Mouse (Mus musculus): ENCODE results near the gene Pcgf6. TPM values are rescaled to one million over a fixed set of nuclear protein-coding genes. Genes with fewer than 3 reads are reported as not detected.
"Not testable (repeated sequence)": the region's sequence is repeated elsewhere in the genome, so short reads cannot be mapped to it uniquely, and the experiment has no call there.

Gene Pcgf6
- polyA plus RNA-seq, 1 experiment from 2014 or later: 32.3 TPM

GRCm38 (mm10) chr19:46992329-46992728 is 58.4 kb downstream of the Pcgf6 start:
- not testable (repeated sequence) for H3K4me2 ChIP-seq (ENCODE audit: low read length); H3K4me1 ChIP-seq (replicated peaks; ENCODE audit: control insufficient read depth, insufficient read depth, low read length); ATAC-seq; H3K27me3 ChIP-seq (replicated peaks; ENCODE audit: control insufficient read depth, insufficient read depth, low read length); H3K27ac ChIP-seq (ENCODE audit: low read length); H3K36me3 ChIP-seq (ENCODE audit: control insufficient read depth, insufficient read depth); H3K9ac ChIP-seq (replicated peaks; ENCODE audit: low read depth, low read length); H3K4me3 ChIP-seq (replicated peaks; ENCODE audit: low read length); H3K9me3 ChIP-seq (ENCODE audit: control insufficient read depth, low read length)
- 73% methylated on average over 4 of the region's 4 CpGs for WGBS

- peak; percentile 38; the same call in 1 of the 2 replicates for ATAC-seq
These were observed 59.6 kb downstream of the Pcgf6 start for GRCm38 (mm10) chr19:46991145-46991544.

GRCm38 (mm10) chr19:46990625-46991024 is 60.1 kb downstream of the Pcgf6 start:
- H3K9me3 ChIP-seq (ENCODE audit: control insufficient read depth, low read length); ATAC-seq; H3K9ac ChIP-seq (replicated peaks; ENCODE audit: low read depth, low read length); H3K36me3 ChIP-seq (ENCODE audit: control insufficient read depth, insufficient read depth); H3K4me3 ChIP-seq (replicated peaks; ENCODE audit: low read length); H3K27ac ChIP-seq (ENCODE audit: low read length); H3K27me3 ChIP-seq (replicated peaks; ENCODE audit: control insufficient read depth, insufficient read depth, low read length); H3K4me2 ChIP-seq (ENCODE audit: low read length); H3K4me1 ChIP-seq (replicated peaks; ENCODE audit: control insufficient read depth, insufficient read depth, low read length): not testable (repeated sequence)
- WGBS: 84% methylated on average over 8 of the region's 8 CpGs

More at GRCm38 (mm10) chr19:46991145-46991544, 59.6 kb downstream of the Pcgf6 start:
- Histone ChIP-seq H3K4me2 (ENCODE audit: low read length) (no peak overlapping the region), H3K27ac (ENCODE audit: low read length) (no peak overlapping the region), H3K4me3 (replicated peaks; ENCODE audit: low read length) (no peak overlapping the region), H3K27me3 (replicated peaks; ENCODE audit: control insufficient read depth, insufficient read depth, low read length) (no peaks in the 10 kb centered on the region), H3K9me3 (ENCODE audit: control insufficient read depth, low read length) (no peaks in the 10 kb centered on the region), H3K9ac (replicated peaks; ENCODE audit: low read depth, low read length) (no peak overlapping the region), H3K4me1 (replicated peaks; ENCODE audit: control insufficient read depth, insufficient read depth, low read length) (peaks cover 2% of the 10 kb centered on the region; the same call in 1 of the 2 replicates), H3K36me3 (ENCODE audit: control insufficient read depth, insufficient read depth) (no peaks in the 10 kb centered on the region)
- WGBS: 10% methylated on average over 5 of the region's 5 CpGs

GRCm38 (mm10) chr19:46990153-46990518 is 60.6 kb downstream of the Pcgf6 start:
- Histone ChIP-seq H3K36me3 (ENCODE audit: control insufficient read depth, insufficient read depth) (no peaks in the 10 kb centered on the region), H3K4me1 (replicated peaks; ENCODE audit: control insufficient read depth, insufficient read depth, low read length) (peaks cover 2% of the 10 kb centered on the region; the same call in 1 of the 2 replicates), H3K9ac (replicated peaks; ENCODE audit: low read depth, low read length) (no peak overlapping the region), H3K9me3 (ENCODE audit: control insufficient read depth, low read length) (no peaks in the 10 kb centered on the region), H3K4me3 (replicated peaks; ENCODE audit: low read length) (no peak overlapping the region), H3K4me2 (ENCODE audit: low read length) (no peak overlapping the region), H3K27me3 (replicated peaks; ENCODE audit: control insufficient read depth, insufficient read depth, low read length) (no peaks in the 10 kb centered on the region), H3K27ac (ENCODE audit: low read length) (no peak overlapping the region)
- ATAC-seq: no peak
- WGBS: 87% methylated on average over 3 of the region's 3 CpGs

GRCm38 (mm10) chr19:46989479-46990152 is 61.1 kb downstream of the Pcgf6 start:
- no peaks in the 10 kb centered on the region for H3K27me3 ChIP-seq (replicated peaks; ENCODE audit: control insufficient read depth, insufficient read depth, low read length)
- H3K9ac ChIP-seq (replicated peaks; ENCODE audit: low read depth, low read length): no peak overlapping the region
- H3K27ac ChIP-seq (ENCODE audit: low read length): no peak overlapping the region
- H3K4me3 ChIP-seq (replicated peaks; ENCODE audit: low read length): no peak overlapping the region
- 66% methylated on average over 20 of the region's 20 CpGs for WGBS
- H3K4me2 ChIP-seq (ENCODE audit: low read length): no peak overlapping the region
- H3K4me1 ChIP-seq (replicated peaks; ENCODE audit: control insufficient read depth, insufficient read depth, low read length): peaks cover 2% of the 10 kb centered on the region; the same call in 1 of the 2 replicates
- no peaks in the 10 kb centered on the region for H3K9me3 ChIP-seq (ENCODE audit: control insufficient read depth, low read length)
- H3K36me3 ChIP-seq (ENCODE audit: control insufficient read depth, insufficient read depth): no peaks in the 10 kb centered on the region
- no peak for ATAC-seq

GRCm38 (mm10) chr19:46988231-46989087 is 62.2 kb downstream of the Pcgf6 start:
- H3K36me3 ChIP-seq (ENCODE audit: control insufficient read depth, insufficient read depth): no peaks in the 10 kb centered on the region
- no peak overlapping the region for H3K4me2 ChIP-seq (ENCODE audit: low read length)
- no peak overlapping the region for H3K9ac ChIP-seq (replicated peaks; ENCODE audit: low read depth, low read length)
- no peak overlapping the region for H3K4me3 ChIP-seq (replicated peaks; ENCODE audit: low read length)
- H3K9me3 ChIP-seq (ENCODE audit: control insufficient read depth, low read length): no peaks in the 10 kb centered on the region
- ATAC-seq: no peak
- 44% methylated on average over 16 of the region's 16 CpGs for WGBS
- H3K27me3 ChIP-seq (replicated peaks; ENCODE audit: control insufficient read depth, insufficient read depth, low read length): no peaks in the 10 kb centered on the region
- H3K4me1 ChIP-seq (replicated peaks; ENCODE audit: control insufficient read depth, insufficient read depth, low read length): peaks cover 2% of the 10 kb centered on the region; the same call in 1 of the 2 replicates
- no peak overlapping the region for H3K27ac ChIP-seq (ENCODE audit: low read length)

GRCm38 (mm10) chr19:46987646-46988045 is 63.1 kb downstream of the Pcgf6 start:
- ATAC-seq: no peak
- H3K4me3 ChIP-seq (replicated peaks; ENCODE audit: low read length): no peak overlapping the region
- H3K4me1 ChIP-seq (replicated peaks; ENCODE audit: control insufficient read depth, insufficient read depth, low read length): peaks cover 2% of the 10 kb centered on the region; the same call in 1 of the 2 replicates
- no peak overlapping the region for H3K9ac ChIP-seq (replicated peaks; ENCODE audit: low read depth, low read length)
- H3K36me3 ChIP-seq (ENCODE audit: control insufficient read depth, insufficient read depth): no peaks in the 10 kb centered on the region
- no peak overlapping the region for H3K27ac ChIP-seq (ENCODE audit: low read length)
- WGBS: 85% methylated on average over 6 of the region's 6 CpGs
- no peaks in the 10 kb centered on the region for H3K27me3 ChIP-seq (replicated peaks; ENCODE audit: control insufficient read depth, insufficient read depth, low read length)
- no peaks in the 10 kb centered on the region for H3K9me3 ChIP-seq (ENCODE audit: control insufficient read depth, low read length)
- H3K4me2 ChIP-seq (ENCODE audit: low read length): no peak overlapping the region

- Histone ChIP-seq H3K4me1 (replicated peaks; ENCODE audit: control insufficient read depth, insufficient read depth, low read length) (peaks cover 2% of the 10 kb centered on the region; the same call in 1 of the 2 replicates), H3K4me2 (ENCODE audit: low read length) (no peak overlapping the region), H3K9me3 (ENCODE audit: control insufficient read depth, low read length) (no peaks in the 10 kb centered on the region), H3K9ac (replicated peaks; ENCODE audit: low read depth, low read length) (no peak overlapping the region), H3K4me3 (replicated peaks; ENCODE audit: low read length) (no peak overlapping the region), H3K27ac (ENCODE audit: low read length) (no peak overlapping the region), H3K27me3 (replicated peaks; ENCODE audit: control insufficient read depth, insufficient read depth, low read length) (no peaks in the 10 kb centered on the region), H3K36me3 (ENCODE audit: control insufficient read depth, insufficient read depth) (no peaks in the 10 kb centered on the region)
- ATAC-seq: no peak
- 89% methylated on average over 13 of the region's 13 CpGs for WGBS
These were observed 65.7 kb downstream of the Pcgf6 start for GRCm38 (mm10) chr19:46984726-46985622.

GRCm38 (mm10) chr19:46983966-46984380 is 66.7 kb downstream of the Pcgf6 start:
- peaks cover 2% of the 10 kb centered on the region; the same call in 1 of the 2 replicates for H3K4me1 ChIP-seq (replicated peaks; ENCODE audit: control insufficient read depth, insufficient read depth, low read length)
- H3K36me3 ChIP-seq (ENCODE audit: control insufficient read depth, insufficient read depth): no peaks in the 10 kb centered on the region
- no peaks in the 10 kb centered on the region for H3K9me3 ChIP-seq (ENCODE audit: control insufficient read depth, low read length)
- H3K4me2 ChIP-seq (ENCODE audit: low read length): no peak overlapping the region
- no peak overlapping the region for H3K9ac ChIP-seq (replicated peaks; ENCODE audit: low read depth, low read length)
- no peak for ATAC-seq
- no peaks in the 10 kb centered on the region for H3K27me3 ChIP-seq (replicated peaks; ENCODE audit: control insufficient read depth, insufficient read depth, low read length)
- H3K4me3 ChIP-seq (replicated peaks; ENCODE audit: low read length): no peak overlapping the region
- 60% methylated on average over 11 of the region's 11 CpGs for WGBS
- no peak overlapping the region for H3K27ac ChIP-seq (ENCODE audit: low read length)

All from forebrain, embryonic 16.5 days (tissue).